Mouse (Mus musculus) lung, postnatal 25 days (tissue): ENCODE measurements around the gene Psmb9.
A peak's percentile ranks its signal among the peaks of the same experiment; 100 is the strongest.
"Not testable (repeated sequence)": the region's sequence is repeated elsewhere in the genome, so short reads cannot be mapped to it uniquely, and the experiment has no call there.

ENCODE experiments used
- DNase-seq: peaks from one replicate; pipeline ENCODE4 v3.0.0; 2022; ENCODE audit warnings: low spot score

Psmb9 gene

GRCm38 (mm10) chr17:34183564-34184219 lies 3.9 kb downstream of the Psmb9 start:
- DNase-seq = no peak

GRCm38 (mm10) chr17:34179913-34180859 lies 7.4 kb downstream of the Psmb9 start:
- DNase-seq = no peak

DNA sequence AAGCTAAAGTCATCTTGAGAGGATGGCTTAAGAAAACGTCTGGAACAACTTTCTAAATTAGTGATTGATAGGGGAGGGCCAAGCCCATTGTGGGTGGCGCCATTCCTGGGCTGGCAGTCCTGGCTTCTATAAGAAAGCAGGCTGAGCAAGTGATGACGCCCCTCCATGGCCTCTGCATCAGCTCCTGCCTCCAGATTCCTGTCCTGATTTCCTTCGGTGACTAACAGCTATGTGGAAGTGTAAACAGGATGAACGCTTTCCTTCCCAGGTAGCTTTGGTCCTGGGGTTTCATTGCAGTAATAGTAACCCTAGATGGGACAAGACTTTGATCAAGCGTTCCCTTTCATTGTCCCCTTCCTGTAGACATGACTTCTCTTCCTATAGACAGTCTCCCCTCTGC lies 8.5 kb downstream of the Psmb9 start:
- DNase-seq = no peak

DNA sequence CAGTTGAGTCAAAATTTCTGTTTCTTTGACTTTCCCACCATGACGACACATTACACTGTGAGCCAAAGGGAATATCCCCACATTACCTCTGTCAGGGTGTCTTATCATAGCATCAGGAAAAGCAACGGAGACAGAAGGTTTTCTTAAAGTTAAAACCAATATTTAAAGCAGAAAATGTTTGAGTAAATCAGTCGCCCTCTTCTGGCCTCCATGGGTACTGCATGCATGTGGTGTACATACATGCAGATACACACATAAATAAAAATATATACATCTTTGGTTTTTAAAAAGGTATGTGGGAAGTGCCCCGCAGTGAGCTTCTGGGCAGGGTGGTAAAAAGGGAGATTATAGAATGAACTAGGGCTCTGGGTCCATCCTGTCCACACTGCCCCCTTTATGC lies 10.4 kb downstream of the Psmb9 start:
- DNase-seq = no peak

GRCm38 (mm10) chr17:34174075-34174474 lies 13.5 kb downstream of the Psmb9 start:
- DNase-seq = no peak

- no peak for DNase-seq
Measured at GRCm38 (mm10) chr17:34172528-34172927, 15.0 kb downstream of the Psmb9 start.

DNA sequence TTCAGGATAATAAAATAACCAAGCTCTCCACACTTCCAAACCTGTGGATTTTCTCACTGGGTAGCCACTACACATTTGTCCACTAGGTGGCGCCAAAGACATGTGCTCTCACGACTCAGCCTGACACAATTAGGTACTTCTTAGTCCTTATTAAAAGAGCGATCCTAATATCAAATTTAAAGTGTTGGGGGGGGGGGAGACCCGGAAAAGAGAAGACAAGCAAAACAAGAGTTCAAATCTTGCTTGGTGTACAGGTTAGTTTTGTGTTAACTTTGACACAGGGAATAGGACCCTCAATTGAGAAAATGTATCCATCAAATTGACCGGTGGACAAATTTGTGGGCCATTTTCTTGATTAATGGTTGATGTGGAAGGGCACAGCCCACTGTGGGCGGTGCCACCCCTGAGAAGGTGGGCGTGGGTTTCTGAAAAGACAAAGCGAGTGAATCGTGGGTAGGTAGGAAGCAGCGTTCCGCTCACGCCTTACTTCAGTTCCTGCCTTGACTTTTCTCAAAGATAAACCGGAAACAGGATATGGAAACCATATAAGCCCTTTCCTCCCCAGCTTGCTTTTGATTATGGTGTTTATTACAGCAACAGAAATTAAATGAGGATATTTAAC lies 16.6 kb downstream of the Psmb9 start:
- DNase-seq = peak; percentile 86

- no peak for DNase-seq
Measured at GRCm38 (mm10) chr17:34170487-34170876, 17.1 kb downstream of the Psmb9 start.

- peak; percentile 69 for DNase-seq
Measured at GRCm38 (mm10) chr17:34169279-34169678, 18.3 kb downstream of the Psmb9 start.

GRCm38 (mm10) chr17:34165033-34165730 lies 22.4 kb downstream of the Psmb9 start:
- peak; percentile 14 for DNase-seq

DNA sequence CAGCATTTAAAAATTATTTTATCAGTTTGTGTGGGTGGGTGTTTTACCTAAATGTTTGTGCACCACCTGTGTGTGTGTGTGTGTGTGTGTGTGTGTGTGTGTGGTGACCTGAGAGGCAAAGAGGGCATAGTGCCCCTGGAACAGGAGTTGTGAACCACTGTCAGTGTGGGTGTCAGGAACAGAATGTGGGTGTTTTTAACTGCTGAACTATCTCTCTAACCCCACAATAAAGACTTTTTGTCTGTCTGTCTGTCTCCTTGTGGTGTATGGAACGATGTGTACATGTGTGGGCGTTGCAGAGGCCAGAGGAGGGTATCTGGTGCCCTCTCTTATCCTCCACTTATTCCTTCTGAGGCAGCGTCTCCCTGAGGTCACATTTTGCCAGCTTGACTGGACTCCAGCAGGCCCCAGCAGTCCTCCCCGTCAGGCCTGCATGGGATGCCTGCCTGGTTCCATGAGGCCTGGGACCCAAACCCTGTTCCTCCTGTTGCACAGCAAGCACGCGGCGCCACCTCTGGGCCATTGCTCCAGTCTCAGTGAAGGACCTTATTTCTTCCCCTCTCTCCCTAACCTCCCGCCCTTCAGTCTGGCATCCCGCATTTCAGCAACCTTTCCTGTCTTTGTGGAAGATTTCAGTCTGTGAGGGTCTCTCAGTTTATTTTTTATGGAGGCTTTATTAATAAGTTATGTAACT lies 23.2 kb downstream of the Psmb9 start:
- DNase-seq = peak; percentile 18

DNA sequence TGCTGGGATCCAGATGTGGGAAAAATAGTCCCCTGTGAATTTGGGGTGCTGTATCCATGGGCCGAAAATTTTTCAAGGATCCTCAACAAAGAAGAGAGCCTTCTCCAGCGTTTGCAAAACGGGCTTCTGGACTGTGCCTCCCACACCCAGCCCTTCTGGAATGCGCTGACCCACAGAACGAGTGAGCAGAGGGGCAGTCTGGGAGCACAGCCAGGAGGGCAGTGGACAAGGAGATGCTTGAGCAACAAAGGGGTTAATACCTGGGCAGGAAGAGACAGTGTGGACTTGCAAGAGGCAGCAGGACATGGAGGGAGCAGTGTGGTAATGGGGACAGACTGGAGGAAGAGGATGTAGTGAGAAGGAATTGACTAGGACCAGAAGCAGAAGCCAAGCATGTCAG lies 32.0 kb downstream of the Psmb9 start:
- no peak for DNase-seq

DNA sequence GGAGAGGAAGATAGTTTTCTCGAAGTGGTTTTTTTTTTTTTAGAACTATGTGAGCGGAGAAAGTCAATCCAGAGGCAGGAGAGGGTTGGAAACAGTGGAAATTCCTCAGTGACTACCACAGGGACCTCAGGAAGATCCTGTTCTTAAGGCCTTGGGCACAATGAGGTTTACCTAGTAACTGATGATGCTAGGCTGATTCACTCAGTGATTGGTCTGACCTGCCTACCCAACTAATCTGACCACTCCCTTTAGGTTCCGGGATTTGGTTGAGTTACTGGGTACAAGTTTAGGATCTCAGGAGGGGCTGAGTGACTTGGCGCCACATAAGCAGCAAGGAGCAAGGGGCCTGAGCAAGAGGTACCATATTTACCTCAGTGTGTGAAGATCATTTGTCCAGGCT lies 34.6 kb downstream of the Psmb9 start, which contains the start of gene H2-DMb1:
TSS of gene H2-DMb1 (plus strand) at position 150 of the 400 bp plus-strand sequence.
- DNase-seq = peak; percentile 88

DNA sequence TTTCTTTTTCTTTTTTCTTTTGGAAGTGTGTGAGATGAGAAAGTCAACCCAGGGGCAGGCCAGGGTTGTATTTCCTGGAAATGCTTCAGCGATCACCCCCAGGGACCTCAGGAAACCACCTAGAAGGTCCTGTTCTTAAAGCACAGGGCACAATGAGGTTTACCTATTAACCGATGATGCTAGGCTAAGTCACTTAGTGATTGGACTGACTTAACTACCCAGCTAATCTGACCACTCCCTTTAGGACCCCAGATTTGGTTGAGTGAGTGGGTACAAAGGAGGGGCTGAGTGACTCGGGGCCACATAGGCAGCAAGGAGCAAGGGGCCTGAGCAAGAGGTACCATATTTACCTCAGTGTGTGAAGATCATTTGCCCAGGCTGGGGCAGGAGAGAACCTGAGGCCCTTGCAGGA lies 42.6 kb downstream of the Psmb9 start:
- DNase-seq = peak; percentile 65

DNA sequence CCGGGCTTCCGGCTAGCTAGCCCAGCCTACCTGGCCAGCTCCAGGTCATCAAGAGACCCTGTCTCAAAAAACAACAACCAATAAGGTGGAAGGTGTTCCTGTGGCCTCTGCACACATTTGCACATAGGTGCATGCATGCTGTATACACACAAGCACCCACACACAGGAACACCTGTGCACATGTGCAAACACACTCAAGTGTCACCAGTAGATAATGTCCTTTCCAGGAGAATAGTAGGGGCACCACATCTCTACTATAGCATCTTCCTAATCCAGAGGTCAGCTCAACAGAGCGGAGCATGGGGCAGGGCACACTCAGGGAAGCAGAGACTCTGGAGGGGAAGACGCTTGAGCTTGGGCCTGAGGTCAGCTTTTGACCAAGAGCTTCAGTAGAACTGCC lies 43.3 kb downstream of the Psmb9 start:
- not testable (repeated sequence) for DNase-seq

GRCm38 (mm10) chr17:34143461-34143860 lies 44.1 kb downstream of the Psmb9 start:
- DNase-seq = no peak

DNA sequence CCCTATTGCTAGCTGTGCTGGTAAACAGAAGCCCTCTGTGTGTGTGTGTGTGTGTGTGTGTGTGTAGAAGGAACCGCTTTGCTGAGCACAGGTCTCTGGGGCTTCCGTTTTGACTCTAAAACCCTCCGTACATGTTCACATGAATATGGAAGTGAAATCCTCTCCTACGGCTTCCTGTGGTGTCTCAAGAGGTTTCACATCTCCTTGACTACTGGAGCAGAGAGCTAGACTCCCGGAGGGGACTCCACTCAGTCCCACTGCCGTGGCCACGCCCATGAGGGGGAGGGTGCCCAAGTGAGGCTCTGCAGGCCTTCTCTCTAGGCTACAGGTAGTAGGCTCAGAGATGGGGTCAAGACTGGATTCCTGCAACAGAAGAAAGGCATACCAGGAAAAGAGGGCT lies 44.5 kb downstream of the Psmb9 start, which contains the start of gene H2-DMb2:
TSS of gene H2-DMb2 (plus strand) at position 275 of the 400 bp plus-strand sequence.
- DNase-seq = peak; percentile 88

- no peak for DNase-seq
Measured at GRCm38 (mm10) chr17:34142456-34143010, 45.0 kb downstream of the Psmb9 start.

- DNase-seq = no peak
Measured at GRCm38 (mm10) chr17:34141448-34141847, 46.1 kb downstream of the Psmb9 start.

GRCm38 (mm10) chr17:34140240-34140639 lies 47.3 kb downstream of the Psmb9 start:
- no peak for DNase-seq

GRCm38 (mm10) chr17:34139416-34139815 lies 48.1 kb downstream of the Psmb9 start:
- DNase-seq = peak; percentile 79
